Mouse (Mus musculus): ENCODE measurements at regions not wholly inside any gene's neighbourhood (a gene's known extent, or its start where the extent isn't known, plus 50 kb on each side); places are given as distances from the start of the nearest gene placed in this dataset.

GRCm38 (mm10) chr15:32015169-32015568, 161.9 kb upstream of the Tas2r119 start:
- TF ChIP-seq POLR2A (IDR thresholded peaks at IDR 0.05; ENCODE audit: low read depth, low read length) (no peak), EP300 (IDR thresholded peaks at IDR 0.05; ENCODE audit: low read length) (no peak), MAFK (IDR thresholded peaks at IDR 0.05; ENCODE audit: insufficient replicate concordance, low read length) (no peak), JUND (conservative IDR thresholded peaks at IDR 0.05; ENCODE audit: low read depth, low read length) (no peak), E2F4 (IDR thresholded peaks at IDR 0.05; ENCODE audit: insufficient replicate concordance, low read depth, low read length) (no peak), SIN3A (IDR thresholded peaks at IDR 0.05; ENCODE audit: low read length) (no peak), ETS1 (conservative IDR thresholded peaks at IDR 0.05; ENCODE audit: low read depth, low read length) (no peak), UBTF (IDR thresholded peaks at IDR 0.05; ENCODE audit: low read depth, low read length) (no peak)

Measured in CH12.LX (cell line).